Mouse (Mus musculus): ENCODE results near the gene Tmem201. TPM values are rescaled to one million over a fixed set of nuclear protein-coding genes. Genes with fewer than 3 reads are reported as not detected.

The Tmem201 gene
- total and polyA plus RNA-seq, 2 experiments from 2014 or later: 48.5 to 67.8 TPM

- Histone ChIP-seq H3K4me1 (ENCODE audit: insufficient read depth, low read length) (no peaks in the 10 kb centered on the region), H3K9me3 (ENCODE audit: low read length) (no peaks in the 10 kb centered on the region), H3K4me2 (ENCODE audit: low read depth, low read length, poor library complexity, severe bottlenecking) (no peak overlapping the region), H3K4me3 (ENCODE audit: low read depth, low read length) (no peak overlapping the region), H3K36me3 (ENCODE audit: insufficient read depth, low read length) (peaks cover 5% of the 10 kb centered on the region; the same call in 1 of the 2 replicates), H3K27ac (ENCODE audit: low read depth, low read length) (no peak overlapping the region), H3K27me3 (ENCODE audit: insufficient read depth, low read length) (no peaks in the 10 kb centered on the region), H3K9ac (replicated peaks; ENCODE audit: low read length, poor library complexity, severe bottlenecking) (no peak overlapping the region)
- peak; percentile 72 for TF ChIP-seq CTCF (IDR thresholded peaks at IDR 0.05)
- 25% methylated on average over 5 of the region's 5 CpGs for WGBS
- peak; percentile 64 for DNase-seq (ENCODE audit: low spot score)
- ATAC-seq (ENCODE audit: low FRiP score): no peak
Measured at GRCm38 (mm10) chr4:149710510-149710909, 27.3 kb downstream of the Tmem201 start.

- DNase-seq (ENCODE audit: low spot score) (no peak), ATAC-seq (ENCODE audit: low FRiP score) (no peak)
- Histone ChIP-seq H3K4me2 (ENCODE audit: low read depth, low read length, poor library complexity, severe bottlenecking) (no peak overlapping the region), H3K27ac (ENCODE audit: low read depth, low read length) (no peak overlapping the region), H3K4me3 (ENCODE audit: low read depth, low read length) (no peak overlapping the region), H3K9ac (replicated peaks; ENCODE audit: low read length, poor library complexity, severe bottlenecking) (no peak overlapping the region), H3K27me3 (ENCODE audit: insufficient read depth, low read length) (no peaks in the 10 kb centered on the region), H3K36me3 (ENCODE audit: insufficient read depth, low read length) (no peaks in the 10 kb centered on the region), H3K4me1 (ENCODE audit: insufficient read depth, low read length) (no peaks in the 10 kb centered on the region), H3K9me3 (ENCODE audit: low read length) (no peaks in the 10 kb centered on the region)
- no peak for TF ChIP-seq CTCF (IDR thresholded peaks at IDR 0.05)
- WGBS: 92% methylated on average over 8 of the region's 8 CpGs
Measured at GRCm38 (mm10) chr4:149705941-149706340, 31.9 kb downstream of the Tmem201 start.

GRCm38 (mm10) chr4:149705298-149705697, 32.5 kb downstream of the Tmem201 start:
- Histone ChIP-seq H3K27me3 (ENCODE audit: insufficient read depth, low read length) (no peaks in the 10 kb centered on the region), H3K27ac (ENCODE audit: low read depth, low read length) (no peak overlapping the region), H3K4me3 (ENCODE audit: low read depth, low read length) (no peak overlapping the region), H3K4me2 (ENCODE audit: low read depth, low read length, poor library complexity, severe bottlenecking) (no peak overlapping the region), H3K9me3 (ENCODE audit: low read length) (no peaks in the 10 kb centered on the region), H3K4me1 (ENCODE audit: insufficient read depth, low read length) (no peaks in the 10 kb centered on the region), H3K9ac (replicated peaks; ENCODE audit: low read length, poor library complexity, severe bottlenecking) (no peak overlapping the region), H3K36me3 (ENCODE audit: insufficient read depth, low read length) (no peaks in the 10 kb centered on the region)
- no peak for TF ChIP-seq CTCF (IDR thresholded peaks at IDR 0.05)
- 75% methylated on average over 7 of the region's 7 CpGs for WGBS
- ATAC-seq (ENCODE audit: low FRiP score) (no peak), DNase-seq (ENCODE audit: low spot score) (no peak)

GRCm38 (mm10) chr4:149702210-149702979, 35.4 kb downstream of the Tmem201 start, which contains the start of gene Pik3cd:
Pik3cd (minus strand) TSS chr4:149702571.
- Histone ChIP-seq H3K9ac (replicated peaks; ENCODE audit: low read length, poor library complexity, severe bottlenecking) (no peak within 1 kb of the TSS), H3K9me3 (ENCODE audit: low read length) (no peaks in the 10 kb centered on the region), H3K36me3 (ENCODE audit: insufficient read depth, low read length) (no peaks in the 10 kb centered on the region), H3K27me3 (ENCODE audit: insufficient read depth, low read length) (peaks cover 7% of the 10 kb centered on the region; the same call in 1 of the 2 replicates), H3K4me1 (ENCODE audit: insufficient read depth, low read length) (no peaks in the 10 kb centered on the region; the same call in 1 of the 2 replicates), H3K27ac (ENCODE audit: low read depth, low read length) (no peak within 1 kb of the TSS), H3K4me2 (ENCODE audit: low read depth, low read length, poor library complexity, severe bottlenecking) (no peak within 1 kb of the TSS), H3K4me3 (ENCODE audit: low read depth, low read length) (no peak within 1 kb of the TSS)
- ATAC-seq (ENCODE audit: low FRiP score) (no peak), DNase-seq (ENCODE audit: low spot score) (no peak)
- no peak for TF ChIP-seq CTCF (IDR thresholded peaks at IDR 0.05)
- WGBS: 73% methylated on average over 19 of the region's 19 CpGs

GRCm38 (mm10) chr4:149701426-149702209, 36.2 kb downstream of the Tmem201 start:
- ATAC-seq (ENCODE audit: low FRiP score) (no peak), DNase-seq (ENCODE audit: low spot score) (no peak)
- Histone ChIP-seq H3K4me3 (ENCODE audit: low read depth, low read length) (no peak overlapping the region), H3K27ac (ENCODE audit: low read depth, low read length) (no peak overlapping the region), H3K4me1 (ENCODE audit: insufficient read depth, low read length) (no peaks in the 10 kb centered on the region; the same call in 1 of the 2 replicates), H3K27me3 (ENCODE audit: insufficient read depth, low read length) (peaks cover 10% of the 10 kb centered on the region; the same call in 1 of the 2 replicates), H3K4me2 (ENCODE audit: low read depth, low read length, poor library complexity, severe bottlenecking) (no peak overlapping the region), H3K9me3 (ENCODE audit: low read length) (no peaks in the 10 kb centered on the region), H3K9ac (replicated peaks; ENCODE audit: low read length, poor library complexity, severe bottlenecking) (no peak overlapping the region), H3K36me3 (ENCODE audit: insufficient read depth, low read length) (no peaks in the 10 kb centered on the region)
- WGBS: 65% methylated on average over 18 of the region's 18 CpGs
- no peak for TF ChIP-seq CTCF (IDR thresholded peaks at IDR 0.05)

- Histone ChIP-seq H3K27me3 (ENCODE audit: insufficient read depth, low read length) (peaks cover 10% of the 10 kb centered on the region; the same call in 1 of the 2 replicates), H3K9me3 (ENCODE audit: low read length) (no peaks in the 10 kb centered on the region), H3K4me1 (ENCODE audit: insufficient read depth, low read length) (no peaks in the 10 kb centered on the region; the same call in 1 of the 2 replicates), H3K4me3 (ENCODE audit: low read depth, low read length) (no peak overlapping the region), H3K4me2 (ENCODE audit: low read depth, low read length, poor library complexity, severe bottlenecking) (no peak overlapping the region), H3K27ac (ENCODE audit: low read depth, low read length) (no peak overlapping the region), H3K9ac (replicated peaks; ENCODE audit: low read length, poor library complexity, severe bottlenecking) (no peak overlapping the region), H3K36me3 (ENCODE audit: insufficient read depth, low read length) (no peaks in the 10 kb centered on the region)
- no peak for ATAC-seq (ENCODE audit: low FRiP score)
- no peak for DNase-seq (ENCODE audit: low spot score)
- no peak for TF ChIP-seq CTCF (IDR thresholded peaks at IDR 0.05)
- 85% methylated on average over 4 of the region's 4 CpGs for WGBS
Measured at GRCm38 (mm10) chr4:149699953-149700352, 37.9 kb downstream of the Tmem201 start.
